Mouse (Mus musculus): Measurements from ENCODE around the gene Klra9. TPM values are rescaled to one million over a fixed set of nuclear protein-coding genes. Genes with fewer than 3 reads are reported as not detected.
"Not testable (repeated sequence)": the region's sequence is repeated elsewhere in the genome, so short reads cannot be mapped to it uniquely, and the experiment has no call there.

Klra9 gene
- total RNA-seq (2021) = not detected
- long read RNA-seq = 0 reads

DNA sequence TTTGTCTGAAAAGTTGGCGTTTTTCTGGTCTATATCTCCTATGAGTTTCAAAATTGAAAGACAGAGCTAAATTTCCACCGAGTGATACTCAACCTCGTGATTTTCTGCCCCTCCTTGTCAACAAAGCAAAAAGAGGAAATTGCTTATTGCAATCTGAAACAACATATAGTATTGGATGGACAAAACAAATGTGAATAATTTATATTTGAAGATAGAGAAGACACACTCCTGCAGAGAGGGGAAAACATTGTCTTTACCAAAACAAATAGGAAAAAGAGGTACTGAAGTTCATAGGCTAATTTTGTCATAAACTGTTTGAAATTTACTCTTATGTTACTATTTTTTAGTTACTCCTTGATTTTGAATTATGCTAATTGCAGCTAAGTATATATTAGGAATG, at the start of gene Klra9:
Gene Klra9, minus strand, starts transcription at position 101 of the 400 bp plus-strand sequence.
- DNase-seq (ENCODE audit: low spot score in 2 of 2) = not testable (repeated sequence)

DNA sequence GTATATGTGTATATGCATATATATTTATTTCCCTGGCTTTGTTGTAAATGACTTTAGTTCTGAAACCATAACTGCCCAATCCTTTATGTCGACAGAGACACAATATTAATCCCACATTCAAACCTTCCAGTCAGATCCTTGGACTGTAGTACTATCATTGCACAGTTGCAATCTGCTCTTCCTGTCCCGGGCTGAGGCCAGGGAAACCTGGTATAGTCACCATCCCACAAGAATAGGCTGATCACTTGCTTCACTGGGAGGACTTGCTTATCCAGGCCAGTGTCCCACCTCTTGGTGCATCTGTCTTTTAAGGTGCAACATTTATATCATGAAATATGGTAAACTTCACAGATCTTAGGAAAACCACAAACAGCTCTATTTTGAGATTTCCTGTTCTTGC, 44.6 kb upstream of the Klra9 start:
- DNase-seq (ENCODE audit: low spot score in 2 of 2) = no peak

DNA sequence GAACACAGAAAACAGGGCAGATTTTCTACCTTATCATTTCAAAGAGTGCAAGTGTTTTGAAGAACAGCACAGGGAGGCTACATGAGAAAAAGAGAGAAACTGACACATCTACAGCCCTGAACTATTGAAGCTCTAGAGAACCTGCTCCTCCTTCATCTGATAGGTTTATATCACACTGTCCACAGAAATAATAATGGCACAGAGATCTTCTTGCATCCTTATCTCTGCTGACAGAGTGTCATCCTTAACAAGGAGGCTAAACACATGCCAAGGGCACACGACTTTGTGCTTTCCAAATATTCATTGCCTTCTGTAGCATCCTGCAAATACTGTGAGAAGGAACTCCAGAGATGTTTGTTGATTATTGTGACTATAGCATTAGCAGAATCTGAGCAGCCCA, 43.7 kb upstream of the Klra9 start:
- DNase-seq (ENCODE audit: low spot score in 2 of 2) = no peak

DNA sequence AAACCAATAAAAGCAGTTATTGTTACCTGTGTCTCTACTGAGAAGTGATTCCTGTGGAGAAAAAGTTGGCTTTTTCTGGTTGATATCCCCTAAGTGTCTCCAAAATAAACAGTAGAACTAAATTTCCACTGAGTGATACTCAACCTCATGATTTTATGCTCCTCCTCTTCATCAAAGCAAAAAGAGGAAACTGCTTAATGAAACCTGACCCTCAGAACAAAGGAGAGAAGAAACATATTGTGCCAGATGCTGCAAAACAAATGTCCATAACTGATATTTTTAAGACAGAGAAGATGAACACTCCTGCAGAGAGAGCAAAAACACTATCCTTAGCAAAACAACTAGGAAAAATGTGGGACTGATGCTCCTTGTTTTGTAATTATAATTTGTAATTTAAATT, 40.3 kb upstream of the Klra9 start, which contains the start of gene Klra7:
Gene Klra7, minus strand, starts transcription at position 101 of the 400 bp plus-strand sequence.
- no peak for DNase-seq (ENCODE audit: low spot score in 2 of 2)

DNA sequence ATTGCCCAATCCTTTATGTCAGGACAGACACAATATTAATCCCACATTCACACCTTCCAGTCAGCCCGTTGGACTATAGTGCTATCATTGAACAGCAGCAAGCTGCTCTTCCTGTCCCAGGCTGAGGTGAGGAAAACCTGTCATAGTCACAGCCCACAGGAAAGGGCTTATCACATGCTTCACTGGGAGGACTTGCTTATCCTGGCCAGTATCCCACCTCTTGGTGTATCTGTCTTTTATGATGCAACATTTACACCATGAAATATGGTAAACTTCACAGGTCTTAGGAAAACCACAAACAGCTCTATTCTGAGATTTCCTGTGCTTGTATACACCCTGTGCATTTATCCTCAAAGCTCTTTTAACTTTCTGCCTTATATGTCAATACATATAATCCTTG, 4.5 kb upstream of the Klra9 start:
- DNase-seq (ENCODE audit: low spot score in 2 of 2) = not testable (repeated sequence)

DNA sequence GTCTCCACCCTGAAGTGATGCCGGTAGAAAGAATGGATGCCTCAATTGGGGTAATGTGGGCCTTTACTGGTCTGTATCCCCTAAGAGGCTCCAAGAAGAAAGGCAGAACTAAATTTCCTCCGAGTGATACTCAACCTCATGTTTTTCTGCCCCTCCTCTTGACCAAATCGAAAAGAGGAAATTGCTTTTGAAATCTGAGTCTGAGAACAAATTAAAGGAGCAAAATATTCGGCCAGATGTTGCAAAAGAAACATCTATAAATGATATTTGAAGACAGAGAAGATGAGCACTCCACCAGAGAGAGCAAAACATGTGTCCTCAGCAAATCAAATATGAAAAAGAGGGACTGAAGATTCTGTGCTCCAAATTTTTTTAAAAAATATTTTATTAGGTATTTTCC, 63.1 kb downstream of the Klra9 start, which contains the start of gene Klra8:
Gene Klra8, minus strand, starts transcription at position 101 of the 400 bp plus-strand sequence.
- not testable (repeated sequence) for DNase-seq (ENCODE audit: low spot score in 2 of 2)

Other genes with a start within 250 kb of the Klra9 start
- gene Klra6, start 166.2 kb downstream of the Klra9 start, total RNA-seq (2021) = not detected
- not detected for gene Klra4, start 125.8 kb downstream of the Klra9 start, total RNA-seq (2021)
- gene Klra8, start 63.2 kb downstream of the Klra9 start, total RNA-seq (2021) = not detected
- gene Klra7, start 40.2 kb upstream of the Klra9 start, total RNA-seq (2021) = not detected
- gene Klra10, start 88.8 kb upstream of the Klra9 start, total RNA-seq (2021) = not detected
- not detected for gene Klra3, start 144.5 kb upstream of the Klra9 start, total RNA-seq (2021)
- gene Klra1, start 193.8 kb upstream of the Klra9 start, total RNA-seq (2021) = not detected

Data from layer of hippocampus, adult 18-20 months (tissue).